Mouse (Mus musculus) forebrain, embryonic 14.5 days (tissue): Measurements from ENCODE around the gene Tmem41a. TPM values are rescaled to one million over a fixed set of nuclear protein-coding genes. Genes with fewer than 3 reads are reported as not detected.
A peak's percentile ranks its signal among the peaks of the same experiment; 100 is the strongest.
"Not testable (repeated sequence)": the region's sequence is repeated elsewhere in the genome, so short reads cannot be mapped to it uniquely, and the experiment has no call there.

Source experiments
- ATAC-seq: fragments of 200-750 bp; cut with Nextera tagmentation; 2 replicates; pipeline ENCODE4 v1.8.0; 2017; ENCODE audit warnings: mild to moderate bottlenecking, moderate library complexity
- DNase-seq: peaks from one replicate; pipeline ENCODE4 v3.0.0-alpha.2; 2015; ENCODE audit warnings: low spot score
- H3K27ac ChIP-seq: fragments of 300-500 bp; sonication (generic); 2 replicates; pipeline ENCODE4 v1.5.1; 2014; ENCODE audit warnings: low read depth, mild to moderate bottlenecking, control low read depth, low read length, moderate library complexity
- H3K27me3 ChIP-seq: fragments of 300-500 bp; sonication (generic); replicated peaks from 2 replicates; pipeline ENCODE4 v1.6.1; 2014; ENCODE audit warnings: low read length, control low read depth, mixed read lengths; ENCODE audit not compliant: control insufficient read depth, insufficient read depth
- H3K36me3 ChIP-seq: fragments of 300-500 bp; sonication (generic); 2 replicates; pipeline ENCODE4 v1.6.1; 2014; ENCODE audit warnings: low read length, control low read depth; ENCODE audit not compliant: control insufficient read depth, insufficient read depth
- H3K4me1 ChIP-seq: fragments of 300-500 bp; sonication (generic); 2 replicates; pipeline ENCODE4 v1.6.1; 2014; ENCODE audit warnings: antibody characterized with exemption, low read length, control low read depth; ENCODE audit not compliant: control insufficient read depth, insufficient read depth
- H3K4me2 ChIP-seq: fragments of 300-500 bp; sonication (generic); 2 replicates; pipeline ENCODE4 v1.6.1; 2014; ENCODE audit warnings: mild to moderate bottlenecking, control low read depth, low read length
- H3K4me3 ChIP-seq: fragments of 300-500 bp; sonication (generic); 2 replicates; pipeline ENCODE4 v1.5.1; 2014; ENCODE audit warnings: low read depth, low read length, control low read depth
- H3K9ac ChIP-seq: fragments of 300-500 bp; sonication (generic); 2 replicates; pipeline ENCODE4 v1.6.1; 2014; ENCODE audit warnings: mild to moderate bottlenecking, low read length, control low read depth, moderate library complexity
- H3K9me3 ChIP-seq: fragments of 300-500 bp; sonication (generic); replicated peaks from 2 replicates; pipeline ENCODE4 v1.6.1; 2016; ENCODE audit warnings: low read length, control low read depth, mixed read lengths; ENCODE audit not compliant: control insufficient read depth
- WGBS: fragments of 180-500 bp; shearing (Covaris S2); extraction: QIAGEN DNeasy Blood & Tissue Kit; methylation state at CpG from one replicate; pipeline ENCODE4 v1.1.7; 2014; 5-methylcytosine and 5-hydroxymethylcytosine counted together
- polyA plus RNA-seq: library from polyadenylated mRNA; unstranded; fragments of >200 nt; fragmentation: Nextera tagmentation; extraction: Ambion mirVana; gene quantifications from 2 replicates; pipeline ENCODE4 v1.2.1, GENCODE M21; 2014

Gene Tmem41a
- polyA plus RNA-seq, 1 experiment from 2014 or later, result 33.5 TPM

- H3K4me3 ChIP-seq, result no peak overlapping the region
- ATAC-seq, result no peak
- H3K27ac ChIP-seq, result peak overlapping the region; percentile 9; the same call in 1 of the 2 replicates
- H3K36me3 ChIP-seq, result peaks cover 44% of the 10 kb centered on the region
- no peaks in the 10 kb centered on the region for H3K9me3 ChIP-seq
- WGBS, result 93% methylated on average over 6 of the region's 6 CpGs
- H3K9ac ChIP-seq, result no peak overlapping the region
- H3K4me1 ChIP-seq, result no peaks in the 10 kb centered on the region
- no peak for DNase-seq
- H3K4me2 ChIP-seq, result no peak overlapping the region
- H3K27me3 ChIP-seq, result no peaks in the 10 kb centered on the region
These were observed 34.0 kb downstream of the Tmem41a start for GRCm38 (mm10) chr16:21913347-21913746.

GRCm38 (mm10) chr16:21908906-21909305, 38.4 kb downstream of the Tmem41a start:
- H3K4me2 ChIP-seq, DNase-seq, ATAC-seq, H3K4me3 ChIP-seq, H3K27me3 ChIP-seq, H3K27ac ChIP-seq, H3K4me1 ChIP-seq, H3K9ac ChIP-seq, H3K9me3 ChIP-seq: not testable (repeated sequence)
- 29% methylated on average over 6 of the region's 8 CpGs for WGBS
- H3K36me3 ChIP-seq, result peaks cover 55% of the 10 kb centered on the region

GRCm38 (mm10) chr16:21906902-21907301, 40.5 kb downstream of the Tmem41a start:
- H3K27me3 ChIP-seq, result no peaks in the 10 kb centered on the region
- WGBS, result 93% methylated on average over 6 of the region's 6 CpGs
- H3K4me1 ChIP-seq, result no peaks in the 10 kb centered on the region
- no peak overlapping the region for H3K27ac ChIP-seq
- ATAC-seq (no peak), DNase-seq (no peak)
- no peak overlapping the region for H3K9ac ChIP-seq
- no peaks in the 10 kb centered on the region for H3K9me3 ChIP-seq
- H3K36me3 ChIP-seq, result peaks cover 41% of the 10 kb centered on the region
- no peak overlapping the region for H3K4me2 ChIP-seq
- no peak overlapping the region for H3K4me3 ChIP-seq

- H3K27me3 ChIP-seq, result no peaks in the 10 kb centered on the region
- WGBS, result 90% methylated on average over 7 of the region's 7 CpGs
- H3K4me1 ChIP-seq, result no peaks in the 10 kb centered on the region
- no peak overlapping the region for H3K9ac ChIP-seq
- ATAC-seq (no peak), DNase-seq (no peak)
- no peak overlapping the region for H3K4me2 ChIP-seq
- H3K27ac ChIP-seq, result no peak overlapping the region
- H3K9me3 ChIP-seq, result no peaks in the 10 kb centered on the region
- H3K4me3 ChIP-seq, result no peak overlapping the region
- peaks cover 36% of the 10 kb centered on the region for H3K36me3 ChIP-seq
These were observed 41.4 kb downstream of the Tmem41a start for GRCm38 (mm10) chr16:21905996-21906395.

GRCm38 (mm10) chr16:21904636-21905035, 42.7 kb downstream of the Tmem41a start:
- ATAC-seq, result no peak
- no peaks in the 10 kb centered on the region for H3K4me1 ChIP-seq
- DNase-seq, result no peak
- peaks cover 29% of the 10 kb centered on the region for H3K36me3 ChIP-seq
- no peak overlapping the region for H3K9ac ChIP-seq
- no peak overlapping the region for H3K4me3 ChIP-seq
- WGBS, result 87% methylated on average over 10 of the region's 10 CpGs
- H3K27ac ChIP-seq, result no peak overlapping the region
- H3K4me2 ChIP-seq, result no peak overlapping the region
- no peaks in the 10 kb centered on the region for H3K27me3 ChIP-seq
- no peaks in the 10 kb centered on the region for H3K9me3 ChIP-seq

- H3K9me3 ChIP-seq, result no peaks in the 10 kb centered on the region
- H3K36me3 ChIP-seq, result peaks cover 25% of the 10 kb centered on the region
- H3K27ac ChIP-seq, result no peak overlapping the region
- no peak for DNase-seq
- no peak overlapping the region for H3K4me2 ChIP-seq
- H3K4me1 ChIP-seq, result no peaks in the 10 kb centered on the region
- 79% methylated on average over 5 of the region's 5 CpGs for WGBS
- no peak for ATAC-seq
- H3K27me3 ChIP-seq, result no peaks in the 10 kb centered on the region
- H3K4me3 ChIP-seq, result no peak overlapping the region
- no peak overlapping the region for H3K9ac ChIP-seq
These were observed 46.1 kb downstream of the Tmem41a start for GRCm38 (mm10) chr16:21901286-21901685.

GRCm38 (mm10) chr16:21893890-21894289, 53.5 kb downstream of the Tmem41a start:
- no peak for DNase-seq
- H3K9ac ChIP-seq, result no peak overlapping the region
- H3K36me3 ChIP-seq, result peaks cover 7% of the 10 kb centered on the region; the same call in 1 of the 2 replicates
- H3K27me3 ChIP-seq, result no peaks in the 10 kb centered on the region
- H3K4me2 ChIP-seq, result no peak overlapping the region
- H3K4me3 ChIP-seq, result no peak overlapping the region
- ATAC-seq, result no peak
- WGBS, result 93% methylated on average over 6 of the region's 6 CpGs
- no peaks in the 10 kb centered on the region for H3K4me1 ChIP-seq
- H3K27ac ChIP-seq, result no peak overlapping the region
- H3K9me3 ChIP-seq, result no peaks in the 10 kb centered on the region

- Histone ChIP-seq H3K27ac (no peak overlapping the region), H3K4me2 (no peak overlapping the region), H3K9me3 (no peaks in the 10 kb centered on the region), H3K4me1 (peaks cover 3% of the 10 kb centered on the region; the same call in 1 of the 2 replicates), H3K36me3 (peaks cover 7% of the 10 kb centered on the region; the same call in 1 of the 2 replicates), H3K27me3 (no peaks in the 10 kb centered on the region), H3K9ac (no peak overlapping the region), H3K4me3 (no peak overlapping the region)
- no peak for DNase-seq
- 85% methylated on average over 2 of the region's 2 CpGs for WGBS
- no peak for ATAC-seq
These were observed 59.8 kb downstream of the Tmem41a start for GRCm38 (mm10) chr16:21887601-21888000.
